Mouse (Mus musculus) kidney, adult 2 months (tissue): ENCODE measurements around the gene 4930451I11Rik.

Source experiments
- CTCF ChIP-seq: fragments of 200-500 bp; conservative IDR thresholded peaks from 2 replicates; pipeline ENCODE4 v1.5.1; 2011; ENCODE audit warnings: low read depth, mild to moderate bottlenecking, control low read depth, low read length, moderate library complexity, mixed read lengths; ENCODE audit not compliant: insufficient read depth, insufficient read length
- POLR2A ChIP-seq: fragments of 200-500 bp; IDR thresholded peaks from one replicate; pipeline ENCODE4 v1.6.1; 2011; ENCODE audit warnings: low read depth, low read length, control low read depth

DNA sequence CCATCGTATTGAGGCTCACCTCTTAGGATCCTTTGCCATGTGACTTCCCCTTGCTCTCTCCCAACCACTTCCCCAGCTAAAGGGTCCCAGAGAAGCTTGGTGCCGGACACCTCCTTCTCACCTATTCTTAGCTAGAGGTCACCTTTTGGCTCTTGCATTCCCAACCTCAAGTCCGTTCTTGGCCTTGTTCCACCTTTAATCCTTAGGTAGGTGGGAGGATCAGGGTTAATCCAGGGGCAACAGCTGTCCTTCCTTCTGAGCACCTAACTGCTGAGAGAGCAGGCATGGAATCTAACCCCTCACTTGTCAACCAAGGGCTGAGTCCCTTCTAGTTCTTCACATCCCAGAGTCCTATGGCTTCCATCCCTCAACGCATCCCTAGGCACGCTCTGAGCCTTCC is 5.5 kb downstream of the 4930451I11Rik start:
- TF ChIP-seq POLR2A = no peak
- TF ChIP-seq CTCF = no peak
